Mouse (Mus musculus): ENCODE measurements around the gene Dip2c.

The Dip2c gene

GRCm38 (mm10) chr13:9329307-9329915 lies 53.1 kb downstream of the Dip2c start:
- no peak for DNase-seq (ENCODE audit: low spot score in 2 of 2)

GRCm38 (mm10) chr13:9333187-9333586 lies 56.9 kb downstream of the Dip2c start:
- DNase-seq (ENCODE audit: low spot score in 2 of 2) = no peak

GRCm38 (mm10) chr13:9340293-9340692 lies 64.0 kb downstream of the Dip2c start:
- no peak for DNase-seq (ENCODE audit: low spot score in 2 of 2)

GRCm38 (mm10) chr13:9342696-9343095 lies 66.4 kb downstream of the Dip2c start:
- no peak for DNase-seq (ENCODE audit: low spot score in 2 of 2)

GRCm38 (mm10) chr13:9347448-9347847 lies 71.1 kb downstream of the Dip2c start:
- no peak for DNase-seq (ENCODE audit: low spot score in 2 of 2)

GRCm38 (mm10) chr13:9350670-9351069 lies 74.3 kb downstream of the Dip2c start:
- DNase-seq (ENCODE audit: low spot score in 2 of 2) = no peak

GRCm38 (mm10) chr13:9353890-9354289 lies 77.6 kb downstream of the Dip2c start:
- no peak for DNase-seq (ENCODE audit: low spot score in 2 of 2)

GRCm38 (mm10) chr13:9355331-9355730 lies 79.0 kb downstream of the Dip2c start:
- no peak for DNase-seq (ENCODE audit: low spot score in 2 of 2)

- DNase-seq (ENCODE audit: low spot score in 2 of 2) = no peak
These were observed 85.1 kb downstream of the Dip2c start for GRCm38 (mm10) chr13:9361457-9361856.

- DNase-seq (ENCODE audit: low spot score in 2 of 2) = no peak
These were observed 95.1 kb downstream of the Dip2c start for GRCm38 (mm10) chr13:9371387-9371786.

- DNase-seq (ENCODE audit: low spot score in 2 of 2) = no peak
These were observed 100.8 kb downstream of the Dip2c start for GRCm38 (mm10) chr13:9377130-9377529.

- DNase-seq (ENCODE audit: low spot score in 2 of 2) = no peak
These were observed 104.5 kb downstream of the Dip2c start for GRCm38 (mm10) chr13:9380740-9381410.

GRCm38 (mm10) chr13:9388017-9388416 lies 111.7 kb downstream of the Dip2c start:
- no peak for DNase-seq (ENCODE audit: low spot score in 2 of 2)

GRCm38 (mm10) chr13:9389334-9389733 lies 113.0 kb downstream of the Dip2c start:
- DNase-seq (ENCODE audit: low spot score in 2 of 2) = no peak

- no peak for DNase-seq (ENCODE audit: low spot score in 2 of 2)
These were observed 114.0 kb downstream of the Dip2c start for GRCm38 (mm10) chr13:9390204-9390804.

- DNase-seq (ENCODE audit: low spot score in 2 of 2) = no peak
These were observed 117.1 kb downstream of the Dip2c start for GRCm38 (mm10) chr13:9393470-9393869.

- no peak for DNase-seq (ENCODE audit: low spot score in 2 of 2)
These were observed 119.0 kb downstream of the Dip2c start for GRCm38 (mm10) chr13:9395286-9395685.

- DNase-seq (ENCODE audit: low spot score in 2 of 2) = no peak
These were observed 122.5 kb downstream of the Dip2c start for GRCm38 (mm10) chr13:9398846-9399245.

GRCm38 (mm10) chr13:9405399-9405798 lies 129.1 kb downstream of the Dip2c start:
- DNase-seq (ENCODE audit: low spot score in 2 of 2) = peak; percentile 16 to 17

- no peak for DNase-seq (ENCODE audit: low spot score in 2 of 2)
These were observed 132.7 kb downstream of the Dip2c start for GRCm38 (mm10) chr13:9408983-9409382.

GRCm38 (mm10) chr13:9418441-9418840 lies 142.1 kb downstream of the Dip2c start:
- no peak for DNase-seq (ENCODE audit: low spot score in 2 of 2)

GRCm38 (mm10) chr13:9419213-9419612 lies 142.9 kb downstream of the Dip2c start:
- DNase-seq (ENCODE audit: low spot score in 2 of 2) = no peak

- DNase-seq (ENCODE audit: low spot score in 2 of 2) = no peak
These were observed 145.6 kb downstream of the Dip2c start for GRCm38 (mm10) chr13:9421949-9422348.

All from thymus, postnatal 10 days (tissue).